Mouse (Mus musculus) stomach, embryonic 15.5 days (tissue): Measurements from ENCODE around the gene Gm3880. TPM values are rescaled to one million over a fixed set of nuclear protein-coding genes. Genes with fewer than 3 reads are reported as not detected.

ENCODE experiments used
- polyA plus RNA-seq: library from polyadenylated mRNA; unstranded; fragments of >200 nt; fragmentation: Nextera tagmentation; extraction: Ambion mirVana; gene quantifications from 2 replicates; pipeline ENCODE4 v1.2.1, GENCODE M21; 2015

Gene Gm3880
- polyA plus RNA-seq, 1 experiment from 2014 or later = not detected

Other genes starting within 250 kb of the Gm3880 start
- 10.2 and 11.4 TPM in 2 replicates for gene Hdac8, start 181.6 kb downstream of the Gm3880 start, polyA plus RNA-seq
- 6.2 and 6.7 TPM in 2 replicates for gene Phka1, start 42.7 kb downstream of the Gm3880 start, polyA plus RNA-seq
- gene Gm9112, start 20.7 kb upstream of the Gm3880 start, polyA plus RNA-seq = not detected in 2 replicates
- not detected in 2 replicates for gene Dmrtc1b, start 20.9 kb upstream of the Gm3880 start, polyA plus RNA-seq
- not detected in 2 replicates for gene Dmrtc1c1, start 116.0 kb upstream of the Gm3880 start, polyA plus RNA-seq
- not detected in 2 replicates for gene Dmrtc1c2, start 167.6 kb upstream of the Gm3880 start, polyA plus RNA-seq
- not detected in 2 replicates for gene 1700031F05Rik, start 181.0 kb upstream of the Gm3880 start, polyA plus RNA-seq
- 1.3 and 1.5 TPM in 2 replicates for gene Dmrtc1a, start 221.7 kb upstream of the Gm3880 start, polyA plus RNA-seq
- not detected in 2 replicates for gene 1700011M02Rik, start 221.9 kb upstream of the Gm3880 start, polyA plus RNA-seq
- not detected in 2 replicates for gene 1700018G05Rik, start 241.4 kb upstream of the Gm3880 start, polyA plus RNA-seq